Mouse (Mus musculus) cerebellum, adult (tissue): ENCODE measurements around the gene Bdp1.

Source experiments
- ATAC-seq: cut with Nextera tagmentation; 2 replicates; pipeline ENCODE4 v1.9.2; 2017; ENCODE audit warnings: mild to moderate bottlenecking, moderate library complexity, mixed read lengths; ENCODE audit not compliant: insufficient number of reproducible peaks, low FRiP score, low TSS enrichment

The Bdp1 gene

GRCm38 (mm10) chr13:100005911-100006496, 97.9 kb downstream of the Bdp1 start:
- no peak for ATAC-seq

DNA sequence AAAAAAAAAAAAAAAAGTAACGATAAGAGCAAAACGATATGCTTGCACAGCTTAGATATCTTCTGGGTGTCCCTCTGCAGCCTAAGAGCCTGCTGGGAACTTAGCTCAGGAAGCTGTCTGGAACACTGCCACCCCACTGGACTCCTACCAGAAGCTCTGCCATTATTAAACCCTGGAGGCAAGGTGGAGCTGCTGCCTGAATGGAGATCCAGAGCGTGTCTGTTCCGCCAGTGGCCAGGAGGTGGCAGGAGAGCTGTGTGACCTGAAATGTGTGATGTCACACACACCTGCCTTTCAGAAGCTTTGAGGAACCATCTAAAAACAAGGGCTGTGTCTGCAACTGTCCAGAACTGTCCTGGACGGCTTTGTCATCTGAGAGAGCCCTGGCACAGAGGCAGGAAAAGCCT, 102.1 kb downstream of the Bdp1 start:
- ATAC-seq, result peak; percentile 93

DNA sequence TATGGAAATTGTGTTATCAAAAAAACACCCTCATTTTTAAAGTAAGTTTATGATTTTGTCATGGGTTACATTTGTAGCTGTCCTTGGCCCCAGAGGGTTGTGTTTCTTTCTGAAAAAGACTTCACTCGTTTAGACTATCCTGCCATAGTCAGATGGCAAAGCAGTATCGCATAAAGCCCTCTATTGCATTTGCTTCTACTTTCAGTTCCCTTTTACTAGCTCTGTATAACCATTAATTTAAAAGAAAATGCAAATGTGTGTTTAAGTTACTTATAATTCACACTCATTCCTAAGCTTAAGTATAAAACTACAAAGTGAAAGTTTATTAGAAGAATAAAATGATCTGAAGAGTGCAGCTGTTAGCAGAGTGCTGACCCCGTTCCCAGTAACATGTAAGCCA, 104.8 kb downstream of the Bdp1 start:
- ATAC-seq, result no peak

GRCm38 (mm10) chr13:99998099-99998498, 105.8 kb downstream of the Bdp1 start:
- ATAC-seq, result no peak

GRCm38 (mm10) chr13:99989592-99989991, 114.3 kb downstream of the Bdp1 start:
- ATAC-seq, result no peak

- ATAC-seq, result no peak
Observed at GRCm38 (mm10) chr13:99983320-99983719, 120.5 kb downstream of the Bdp1 start.

DNA sequence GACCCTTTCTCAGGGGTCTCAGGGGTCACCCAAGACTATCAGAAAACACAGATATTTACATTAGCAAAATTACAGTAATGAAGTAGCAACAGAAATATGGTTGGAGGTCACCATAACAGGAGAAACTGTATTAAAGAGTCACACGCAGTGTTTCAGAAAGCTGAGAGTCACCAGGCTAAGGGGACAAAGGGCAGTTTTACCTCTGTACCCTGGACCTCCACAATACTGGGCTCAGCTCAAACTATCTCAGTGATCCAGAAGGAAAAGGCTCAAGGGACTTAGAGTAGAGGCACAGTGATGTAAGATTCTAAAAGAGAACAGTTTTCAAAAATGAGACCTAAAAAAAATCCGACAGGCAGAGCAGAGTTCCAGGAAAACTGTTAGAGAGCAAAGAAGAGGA, 124.5 kb downstream of the Bdp1 start:
- ATAC-seq, result no peak

DNA sequence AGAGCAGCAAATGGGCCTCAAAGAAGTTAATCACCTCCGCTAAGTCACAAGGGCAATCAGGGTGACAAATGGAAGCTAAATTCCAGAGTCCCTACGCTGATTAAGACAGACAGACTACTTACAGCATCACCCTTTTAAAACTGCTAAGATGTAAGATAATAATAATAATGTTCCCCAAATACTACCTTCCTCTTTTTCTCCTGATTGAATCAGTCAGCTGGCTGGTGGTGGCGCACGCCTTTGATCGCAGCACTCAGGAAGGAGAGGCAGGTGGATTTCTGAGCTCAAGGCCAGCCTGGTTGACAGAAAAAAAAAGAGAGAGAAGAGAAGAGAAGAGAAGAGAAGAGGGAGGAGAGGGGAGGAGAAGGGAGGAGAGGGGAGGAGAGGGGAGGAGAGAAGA, 133.8 kb downstream of the Bdp1 start:
- no peak for ATAC-seq
